Mouse (Mus musculus) frontal cortex, postnatal 36 days (tissue): ENCODE measurements around the gene Gmfb.

ENCODE experiments used
- DNase-seq, 2 experiments: peaks; one replicate each; pipeline ENCODE4 v3.0.0; 2022; ENCODE audit warnings: low spot score in 2 of 2

Gmfb gene

DNA sequence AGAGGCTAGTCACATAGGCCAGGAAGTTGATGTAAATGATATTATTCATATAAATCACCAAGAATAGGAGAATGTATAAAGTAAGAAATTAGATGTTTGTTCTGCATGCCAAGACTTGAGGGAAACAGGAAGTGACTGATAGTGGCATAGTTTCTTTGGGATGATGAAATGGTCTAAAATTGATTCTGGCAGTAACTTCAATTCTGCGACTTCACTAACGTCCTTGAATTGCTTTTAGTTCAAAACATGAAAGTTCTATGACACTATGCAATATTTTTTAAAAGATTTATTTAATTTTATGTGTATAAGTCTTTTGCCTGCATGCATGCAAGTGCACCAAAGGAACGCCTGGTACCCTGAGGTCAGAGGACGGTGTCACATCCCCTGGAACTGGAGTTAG lies 18.8 kb downstream of the Gmfb start:
- no peak for DNase-seq

DNA sequence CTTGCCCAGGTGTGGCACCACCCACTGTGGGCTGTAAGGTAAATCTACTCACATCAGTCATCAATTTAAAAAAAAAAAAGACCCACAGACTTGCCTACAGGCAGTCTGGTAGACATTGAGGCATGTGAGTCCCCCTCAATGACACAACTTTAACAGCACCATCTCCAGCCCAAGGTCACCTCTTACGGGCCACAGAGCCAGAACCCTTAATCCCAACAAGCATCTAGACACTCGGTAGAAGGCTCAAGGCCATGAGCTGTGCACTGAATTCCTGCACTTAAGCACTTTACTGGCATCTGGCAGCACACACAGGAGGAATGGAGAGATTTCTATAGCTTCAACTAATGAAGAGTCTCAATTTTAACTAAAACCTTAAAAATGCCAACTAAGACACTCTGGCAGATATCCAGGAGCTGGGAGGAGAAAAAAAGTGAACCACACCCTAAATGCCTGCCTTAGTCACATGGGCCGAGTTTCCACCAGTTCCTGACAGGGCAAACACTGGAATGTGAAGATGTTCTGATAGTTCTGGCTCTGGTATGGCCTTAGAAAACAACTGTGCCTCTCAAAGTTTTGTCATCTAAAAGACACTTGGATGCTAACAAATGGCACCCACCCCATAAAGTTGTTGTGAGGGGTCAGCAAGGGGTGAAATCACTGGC lies 21.2 kb downstream of the Gmfb start:
- no peak for DNase-seq

DNA sequence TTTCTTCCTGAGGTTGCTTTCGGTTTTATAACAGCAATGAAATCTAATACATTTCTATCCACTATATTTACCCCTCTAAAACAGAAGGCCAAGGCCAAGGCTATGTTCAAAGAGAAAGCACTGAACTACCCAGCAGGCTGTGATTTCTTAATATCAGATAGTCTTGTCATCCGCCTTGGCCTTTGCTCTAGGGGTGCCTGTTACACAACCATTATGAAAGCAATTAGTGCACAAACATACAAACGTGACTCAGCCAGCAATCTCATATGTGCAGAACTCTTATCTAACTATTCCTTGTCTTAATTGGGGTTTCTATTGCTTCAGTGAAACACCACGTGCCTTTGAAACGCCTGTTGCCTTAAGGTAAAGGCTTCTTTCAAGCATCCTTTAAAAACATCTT lies 27.9 kb downstream of the Gmfb start:
- no peak for DNase-seq

DNA sequence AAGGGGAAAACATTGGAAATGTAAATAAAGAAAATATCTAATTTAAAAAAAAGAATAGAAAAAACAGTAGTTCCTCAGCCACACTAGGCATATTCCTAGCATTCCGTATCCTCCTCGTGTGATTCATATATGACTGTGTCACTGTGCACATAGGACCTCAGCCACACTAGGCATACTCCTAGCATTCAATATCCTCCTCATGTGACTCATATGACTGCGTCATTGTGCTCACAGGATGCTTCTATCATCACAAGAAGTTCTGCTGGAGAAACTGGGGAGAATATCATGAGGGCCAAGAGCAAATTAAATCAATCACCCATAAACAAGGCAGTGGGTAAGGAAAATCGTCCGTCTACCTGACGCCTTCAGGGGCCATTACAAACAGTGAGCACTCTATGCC lies 31.3 kb downstream of the Gmfb start:
- DNase-seq, result no peak

DNA sequence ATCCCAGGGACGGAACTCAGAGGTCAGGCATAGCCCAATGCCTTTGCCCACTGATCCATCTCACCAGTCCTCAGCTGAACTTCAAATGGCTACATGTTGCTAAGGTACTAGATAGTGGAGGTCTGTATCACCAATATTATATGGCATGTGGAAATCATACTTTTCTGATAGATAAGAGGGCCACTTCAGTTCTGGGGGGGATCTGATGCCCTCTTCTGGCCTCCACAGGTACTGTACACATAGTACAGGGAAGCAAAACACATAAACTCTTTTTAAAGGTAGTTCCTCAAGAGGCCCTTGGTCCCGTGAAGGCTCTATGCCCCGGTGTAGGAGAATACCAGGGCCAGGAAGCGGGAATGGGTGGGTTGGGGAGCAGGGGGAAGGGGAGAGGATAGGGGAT lies 31.7 kb downstream of the Gmfb start:
- no peak for DNase-seq

DNA sequence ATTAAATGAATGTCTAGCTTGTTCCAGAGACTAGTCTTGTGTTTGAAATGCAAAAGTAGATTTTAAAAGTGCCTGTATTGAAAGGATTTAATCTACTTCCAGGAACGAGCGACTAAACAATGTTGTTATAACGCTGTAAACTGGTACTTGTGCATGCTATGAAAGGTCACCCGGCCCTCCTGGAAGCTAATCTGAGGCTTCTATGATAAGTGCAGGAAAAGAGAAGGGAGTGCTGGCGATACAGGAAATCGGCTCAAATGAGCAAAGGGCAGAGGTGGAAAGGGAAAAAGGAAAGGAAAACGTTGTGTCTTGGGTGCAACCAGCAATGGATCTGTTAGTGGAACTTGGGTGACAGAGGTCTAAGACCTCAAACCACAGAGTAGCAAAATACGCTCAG lies 33.5 kb downstream of the Gmfb start:
- peak; percentile 10 to 12 for DNase-seq

DNA sequence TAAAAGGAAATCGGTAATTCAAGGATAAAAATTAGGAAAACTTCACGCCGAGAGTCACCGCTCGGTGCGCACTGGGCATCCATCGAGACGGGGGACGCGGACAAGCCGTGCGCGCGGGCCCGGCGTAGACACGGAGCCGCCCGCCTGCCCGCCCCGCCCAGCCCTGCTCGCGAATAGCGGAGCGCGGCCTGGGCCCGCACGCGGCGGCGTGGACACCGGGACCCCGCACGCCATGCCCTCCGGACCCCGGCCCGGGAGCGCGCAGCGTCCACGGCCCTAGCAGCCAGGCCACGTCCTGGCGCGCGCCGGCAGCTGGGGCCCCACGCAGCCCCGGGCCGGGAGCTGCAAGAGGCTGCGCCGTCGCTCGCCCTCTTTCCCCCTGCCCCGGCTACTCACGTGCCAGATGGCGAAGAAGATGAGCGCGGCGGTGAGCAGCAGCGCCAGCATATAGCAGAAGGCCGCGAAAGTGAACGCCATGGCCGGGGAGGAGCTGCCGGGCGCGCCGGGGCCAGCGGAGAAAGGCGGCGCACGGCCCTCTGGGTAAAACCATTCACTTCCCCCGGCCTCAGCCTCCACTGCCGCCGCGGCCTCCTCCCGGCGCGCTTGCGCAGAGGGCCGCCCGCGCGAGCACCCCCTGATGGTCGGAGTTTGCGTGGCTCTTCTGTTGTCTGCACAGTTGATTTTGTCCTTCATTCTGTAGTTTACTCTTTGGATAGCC lies 34.1 kb downstream of the Gmfb start, which contains the start of gene Cnih1:
Cnih1 (minus strand) TSS at position 625 of the 718 bp plus-strand sequence.
- peak; percentile 88 to 92 for DNase-seq

DNA sequence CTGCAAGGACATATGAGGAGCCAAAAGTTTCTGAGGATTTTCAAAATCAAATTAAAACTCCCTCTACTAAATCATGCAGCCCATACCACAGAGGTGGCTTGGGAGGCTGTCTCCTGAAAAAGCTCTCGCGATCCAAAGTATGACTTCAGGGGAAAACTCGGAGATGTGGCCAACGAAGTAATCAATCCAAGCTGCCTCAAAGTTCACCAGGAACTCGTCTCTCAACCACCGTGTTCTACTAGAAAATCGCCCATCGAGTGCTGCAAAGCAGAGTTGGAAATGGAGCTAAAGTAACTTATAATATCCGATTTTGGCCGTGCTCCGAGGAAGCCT lies 34.6 kb downstream of the Gmfb start:
- DNase-seq, result no peak

DNA sequence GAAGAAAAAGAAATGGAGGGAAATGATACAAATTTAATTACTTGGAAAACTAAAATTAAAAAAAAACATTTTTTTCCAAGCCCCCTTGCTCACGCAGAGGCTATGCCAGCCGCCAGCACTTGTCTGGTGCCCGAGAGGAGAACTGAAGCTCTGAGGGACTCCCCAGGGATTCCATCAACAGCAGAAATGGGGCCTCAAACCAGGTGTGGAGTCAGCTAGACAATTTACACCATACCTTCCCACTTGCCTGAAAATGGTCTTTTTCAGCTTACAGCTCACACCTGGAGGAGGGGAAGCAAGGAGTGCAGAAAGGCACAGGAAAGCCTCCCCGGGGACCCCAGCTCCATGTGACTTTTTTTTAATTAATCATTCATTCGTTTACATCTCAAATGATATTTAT lies 36.8 kb downstream of the Gmfb start:
- DNase-seq, result no peak

DNA sequence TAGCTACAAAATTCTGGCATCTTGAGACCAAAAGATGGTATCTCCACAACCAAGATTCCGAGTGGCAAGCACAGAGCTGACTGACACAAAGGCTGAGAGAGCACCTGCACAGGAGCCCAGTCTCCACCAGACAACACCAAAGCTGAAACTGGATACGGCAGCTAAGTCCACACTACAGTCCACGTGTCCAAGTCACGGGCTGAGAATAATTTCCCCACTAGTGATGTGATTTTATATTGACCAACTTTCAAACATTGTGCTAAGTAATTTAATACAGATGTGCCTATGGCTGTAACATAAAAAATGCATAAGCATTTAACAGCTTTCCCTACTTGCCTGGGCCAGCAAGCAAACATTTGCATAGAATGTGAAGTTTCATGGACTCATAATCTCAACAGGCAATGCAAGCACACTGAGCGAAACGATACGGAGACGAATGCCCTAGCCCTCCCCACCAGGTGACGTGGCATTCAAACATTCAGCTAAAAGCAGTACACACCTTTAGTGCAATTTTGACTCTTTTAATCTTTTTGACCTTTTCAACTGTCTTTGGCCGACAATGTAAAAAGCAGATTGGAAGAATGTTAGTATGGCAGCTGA lies 38.6 kb downstream of the Gmfb start:
- DNase-seq, result no peak

DNA sequence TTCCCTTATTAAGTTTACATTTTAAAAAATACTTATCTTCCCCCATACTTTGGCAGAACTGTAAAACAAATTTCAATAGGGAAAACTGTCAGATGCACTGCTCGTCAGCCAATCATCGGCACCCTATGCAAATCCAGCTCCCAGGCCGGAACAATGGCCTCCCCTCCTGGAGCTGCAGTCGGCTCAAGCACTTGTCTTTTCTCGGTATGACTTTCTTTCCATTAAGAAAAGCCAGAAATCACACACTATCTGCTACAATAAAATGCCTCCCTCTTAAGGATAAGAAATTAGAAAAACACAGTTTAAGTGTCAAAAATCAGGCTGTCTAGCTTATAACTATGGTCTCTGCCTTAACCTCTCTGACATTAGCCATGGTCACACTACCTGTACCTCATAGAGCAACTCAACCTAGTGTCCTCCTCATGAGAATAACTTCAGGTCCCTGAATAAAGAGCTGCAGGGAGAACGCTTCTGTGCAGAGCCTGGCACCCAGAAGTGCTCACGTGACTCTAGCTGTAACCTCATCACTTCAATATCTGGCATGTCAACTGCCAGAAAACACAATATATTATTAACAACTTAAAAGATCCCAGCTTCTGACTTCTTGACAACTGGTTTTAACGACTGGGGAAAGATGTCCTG lies 39.7 kb downstream of the Gmfb start:
- DNase-seq, result no peak

DNA sequence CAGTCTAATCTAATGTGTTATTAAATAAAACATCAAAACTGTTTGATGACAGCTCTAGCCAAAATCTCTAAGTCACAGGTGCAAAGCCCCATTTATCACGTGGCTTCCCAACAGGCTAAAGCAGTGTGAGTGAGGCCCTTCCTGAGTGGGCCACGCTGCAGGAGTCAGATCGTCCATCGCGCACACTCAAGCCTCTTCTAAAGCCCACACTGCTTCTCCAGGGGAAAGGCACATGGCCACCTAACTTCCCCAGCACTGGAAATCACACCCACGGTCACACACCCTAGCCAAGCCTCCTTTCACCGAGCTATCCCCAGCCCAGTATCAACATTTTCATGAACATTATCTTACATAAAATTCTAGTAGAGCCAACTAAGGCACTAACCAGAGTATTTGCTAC lies 41.0 kb downstream of the Gmfb start:
- no peak for DNase-seq

DNA sequence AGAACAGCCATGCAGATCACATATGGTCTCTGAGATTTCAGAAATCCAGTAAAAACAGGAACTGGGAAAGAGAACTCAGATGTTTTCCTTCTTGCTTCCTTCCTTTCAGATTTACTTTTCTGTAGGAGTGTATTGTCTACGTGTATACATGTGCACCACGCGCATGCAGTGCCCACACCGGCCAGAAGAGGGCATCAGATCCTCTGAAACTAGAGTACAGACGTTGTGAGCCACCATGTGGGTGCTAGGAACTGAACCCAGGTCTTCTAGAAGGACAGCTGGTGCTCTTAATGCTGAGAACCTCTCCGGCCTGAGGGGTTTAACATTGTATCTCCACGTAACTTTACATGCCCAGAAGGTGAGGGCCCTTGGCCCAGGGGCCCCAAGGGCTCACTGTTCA lies 42.8 kb downstream of the Gmfb start:
- no peak for DNase-seq

DNA sequence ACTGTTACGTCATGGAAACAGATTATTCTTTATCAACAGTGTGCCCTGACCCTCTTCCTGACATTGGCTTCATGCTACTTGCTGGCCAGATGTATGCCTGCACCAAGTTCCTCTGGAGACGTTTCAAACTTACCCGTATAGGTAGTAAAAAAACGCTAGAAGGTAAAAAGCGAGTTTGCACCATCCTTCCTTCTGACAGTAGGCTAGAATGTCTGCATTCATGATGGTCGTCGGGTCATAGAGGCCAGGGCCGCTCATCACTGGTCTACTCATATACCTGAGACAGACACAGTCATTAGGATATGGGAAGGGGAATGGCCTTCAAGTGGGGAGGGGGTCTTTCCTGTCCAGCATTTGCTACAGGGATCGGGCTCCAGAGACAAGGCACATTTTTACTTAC lies 43.3 kb downstream of the Gmfb start:
- no peak for DNase-seq

DNA sequence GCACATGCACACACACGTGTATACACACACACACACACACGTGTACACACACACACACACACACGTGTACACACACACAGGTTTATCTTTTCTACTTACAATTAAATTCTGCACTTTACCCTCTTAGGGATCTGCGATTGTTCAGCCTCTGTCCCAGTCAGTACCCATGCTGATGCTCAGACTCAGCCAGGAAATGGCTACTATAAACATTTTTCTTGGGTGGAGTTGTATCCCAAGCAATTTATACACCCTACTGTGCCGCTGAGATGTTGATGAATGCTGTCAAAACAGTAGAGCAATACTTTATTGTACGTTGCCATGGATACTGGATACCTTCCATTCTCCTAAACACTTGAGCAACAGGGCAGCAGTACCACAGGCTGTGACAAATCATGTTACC lies 52.0 kb downstream of the Gmfb start:
- DNase-seq, result no peak

DNA sequence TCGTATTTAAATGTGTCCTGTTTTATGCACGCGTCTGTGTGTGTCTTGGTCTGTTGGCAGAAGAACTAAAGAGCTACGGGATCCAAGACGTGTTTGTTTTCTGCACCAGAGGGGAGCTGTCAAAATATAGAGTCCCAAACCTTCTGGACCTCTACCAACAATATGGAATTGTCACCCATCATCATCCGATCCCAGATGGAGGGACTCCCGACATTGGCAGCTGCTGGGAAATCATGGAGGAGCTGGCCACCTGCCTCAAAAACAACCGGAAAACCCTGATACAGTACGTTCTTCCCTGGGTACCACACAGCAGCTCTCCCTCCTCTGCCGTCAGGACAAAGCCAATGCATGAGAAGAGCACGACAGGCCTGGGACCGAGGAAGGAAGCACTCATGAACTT lies 54.9 kb downstream of the Gmfb start:
- DNase-seq, result no peak

DNA sequence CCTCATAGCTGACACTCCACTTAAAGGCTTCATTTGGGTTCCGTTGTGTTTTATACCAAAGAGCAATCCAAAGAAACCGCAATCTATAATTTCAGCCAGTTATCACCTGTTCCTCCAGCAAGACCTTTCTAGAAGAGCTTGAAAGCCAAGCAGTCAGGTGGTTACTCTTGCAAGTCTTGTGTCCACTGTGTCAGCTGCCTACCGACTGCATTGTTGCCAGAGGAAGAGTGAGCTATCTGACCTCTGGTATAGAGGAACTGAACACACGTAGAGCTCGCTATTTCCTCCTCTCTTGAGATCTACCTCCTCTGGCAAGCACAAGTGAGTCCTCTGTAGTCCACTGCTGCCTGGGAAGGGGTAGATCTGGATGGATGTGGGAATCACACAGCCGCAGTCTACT lies 60.9 kb downstream of the Gmfb start:
- no peak for DNase-seq

DNA sequence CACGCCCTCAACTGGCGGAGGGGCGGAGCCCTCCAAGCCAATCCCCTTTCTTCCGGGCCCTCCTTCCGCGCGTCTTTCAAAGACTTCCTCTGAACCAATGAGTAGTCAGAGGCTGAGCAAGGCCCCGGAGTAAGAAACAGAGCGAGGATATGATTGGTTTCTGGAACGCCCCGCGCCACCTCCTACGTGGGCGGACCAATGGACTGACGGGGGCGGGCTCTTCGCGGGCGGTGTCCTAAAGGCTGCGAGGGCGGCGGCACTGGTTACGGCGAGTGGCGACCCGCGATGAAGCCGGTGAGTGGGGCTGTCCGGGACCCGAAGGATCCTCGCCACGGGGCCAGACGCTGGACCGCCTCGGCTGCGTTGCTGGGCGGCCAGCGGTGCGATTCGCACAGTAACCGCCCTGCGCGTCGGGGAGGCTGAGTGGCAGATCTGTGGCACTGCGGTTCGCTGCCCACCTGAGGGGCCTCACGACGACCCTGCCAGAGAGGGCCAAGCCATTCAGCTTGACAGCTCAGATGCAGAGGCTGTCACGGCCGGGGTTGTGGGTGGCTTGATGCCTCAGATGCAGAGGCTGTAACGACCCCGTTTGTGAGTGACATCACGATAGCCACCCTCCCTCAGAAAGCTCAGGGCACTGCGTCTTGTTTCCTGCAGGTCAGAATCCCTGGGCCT lies 61.5 kb downstream of the Gmfb start, which contains the start of gene Cdkn3:
Cdkn3 (plus strand) TSS at position 187 of the 675 bp plus-strand sequence.
- DNase-seq, result peak; percentile 82 to 89

DNA sequence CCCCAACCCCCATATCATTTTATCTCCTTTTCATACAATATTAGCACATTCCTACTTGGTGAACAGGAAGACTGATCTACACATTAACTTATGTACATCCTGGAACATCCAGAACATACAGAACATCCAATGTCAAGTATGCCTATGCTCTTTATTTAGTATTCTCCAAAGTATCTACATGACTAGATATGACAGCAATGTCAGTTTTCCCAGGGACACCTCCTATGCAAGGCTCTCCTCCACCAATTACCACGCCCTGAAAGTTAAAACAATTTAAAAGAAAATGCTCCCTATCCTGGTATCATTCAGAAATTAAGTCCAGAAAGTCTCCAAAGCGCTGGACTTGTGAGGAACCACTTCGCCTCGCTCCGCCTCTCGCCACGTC lies 62.1 kb downstream of the Gmfb start:
- no peak for DNase-seq
